Mouse (Mus musculus) bone marrow macrophage, adult 2 months (primary cell): ENCODE measurements around the gene Cadm1. TPM values are rescaled to one million over a fixed set of nuclear protein-coding genes. Genes with fewer than 3 reads are reported as not detected.

Experiments
- H3K27ac ChIP-seq: 2 replicates; pipeline ENCODE4 v1.5.1; 2012; ENCODE audit warnings: low read depth, low read length; ENCODE audit not compliant: insufficient read depth
- H3K4me1 ChIP-seq: 2 replicates; pipeline ENCODE4 v1.6.1; 2012; ENCODE audit warnings: low read length; ENCODE audit not compliant: control insufficient read depth, insufficient read depth
- H3K4me3 ChIP-seq: 2 replicates; pipeline ENCODE4 v1.5.1; 2012; ENCODE audit warnings: mild to moderate bottlenecking, low read length, moderate library complexity; ENCODE audit not compliant: insufficient read depth
- CTCF ChIP-seq: IDR thresholded peaks from 2 replicates; pipeline ENCODE4 v1.5.1; 2012; ENCODE audit warnings: low read depth, mild to moderate bottlenecking, low read length, moderate library complexity
- POLR2A ChIP-seq: IDR thresholded peaks from 2 replicates; pipeline ENCODE4 v1.6.1; 2012; ENCODE audit warnings: mild to moderate bottlenecking, low read depth, low read length, borderline replicate concordance
- polyA plus RNA-seq: library from polyadenylated mRNA; stranded (reverse); fragments of >200 nt; gene quantifications from 2 replicates; pipeline ENCODE4 v1.2.4, GENCODE M21; 2012; ENCODE audit not compliant: missing spikeins, insufficient read depth, insufficient read length

The Cadm1 gene
- polyA plus RNA-seq, 1 experiment: 146 TPM

GRCm38 (mm10) chr9:47838890-47839691, 309.1 kb downstream of the Cadm1 start:
- no peak overlapping the region for H3K27ac ChIP-seq
- TF ChIP-seq CTCF: no peak
- no peak for TF ChIP-seq POLR2A
- H3K4me3 ChIP-seq: no peak overlapping the region
- no peaks in the 10 kb centered on the region for H3K4me1 ChIP-seq

- H3K27ac ChIP-seq: no peak overlapping the region
- no peaks in the 10 kb centered on the region for H3K4me1 ChIP-seq
- TF ChIP-seq CTCF (no peak), POLR2A (no peak)
- no peak overlapping the region for H3K4me3 ChIP-seq
Measured at GRCm38 (mm10) chr9:47839692-47840025, 309.7 kb downstream of the Cadm1 start.

GRCm38 (mm10) chr9:47843328-47843727, 313.4 kb downstream of the Cadm1 start:
- H3K4me3 ChIP-seq: no peak overlapping the region
- no peak overlapping the region for H3K27ac ChIP-seq
- H3K4me1 ChIP-seq: no peaks in the 10 kb centered on the region
- TF ChIP-seq CTCF (no peak), POLR2A (no peak)

GRCm38 (mm10) chr9:47846275-47846674, 316.3 kb downstream of the Cadm1 start:
- H3K4me3 ChIP-seq: no peak overlapping the region

GRCm38 (mm10) chr9:47846926-47847325, 317.0 kb downstream of the Cadm1 start:
- TF ChIP-seq CTCF (no peak), POLR2A (no peak)
- no peak overlapping the region for H3K4me3 ChIP-seq
- H3K27ac ChIP-seq: no peak overlapping the region
- no peaks in the 10 kb centered on the region for H3K4me1 ChIP-seq

More at GRCm38 (mm10) chr9:47846275-47846674, 316.3 kb downstream of the Cadm1 start:
- TF ChIP-seq CTCF (no peak), POLR2A (no peak)
- no peak overlapping the region for H3K27ac ChIP-seq
- H3K4me1 ChIP-seq: no peaks in the 10 kb centered on the region

- Histone ChIP-seq H3K4me3 (no peak overlapping the region), H3K4me1 (no peaks in the 10 kb centered on the region), H3K27ac (no peak overlapping the region)
- no peak for TF ChIP-seq POLR2A
- no peak for TF ChIP-seq CTCF
Measured at GRCm38 (mm10) chr9:47847797-47848196, 317.8 kb downstream of the Cadm1 start.

- Histone ChIP-seq H3K4me3 (no peak overlapping the region), H3K4me1 (no peaks in the 10 kb centered on the region), H3K27ac (no peak overlapping the region)
- no peak for TF ChIP-seq POLR2A
- no peak for TF ChIP-seq CTCF
Measured at GRCm38 (mm10) chr9:47848745-47849144, 318.8 kb downstream of the Cadm1 start.

- TF ChIP-seq POLR2A: no peak
- peak; percentile 45 for TF ChIP-seq CTCF
- peaks cover 5% of the 10 kb centered on the region for H3K4me1 ChIP-seq
- H3K4me3 ChIP-seq: no peak overlapping the region
- H3K27ac ChIP-seq: no peak overlapping the region
Measured at GRCm38 (mm10) chr9:47856311-47856710, 326.3 kb downstream of the Cadm1 start.

- Histone ChIP-seq H3K4me1 (peaks cover 5% of the 10 kb centered on the region), H3K27ac (no peak overlapping the region), H3K4me3 (no peak overlapping the region)
- TF ChIP-seq POLR2A (no peak), CTCF (no peak)
Measured at GRCm38 (mm10) chr9:47857235-47857634, 327.3 kb downstream of the Cadm1 start.

GRCm38 (mm10) chr9:47858134-47858533, 328.2 kb downstream of the Cadm1 start:
- Histone ChIP-seq H3K4me3 (no peak overlapping the region), H3K4me1 (peaks cover 5% of the 10 kb centered on the region), H3K27ac (no peak overlapping the region)
- TF ChIP-seq CTCF: no peak
- no peak for TF ChIP-seq POLR2A
